Mouse (Mus musculus) gastrocnemius, postnatal 36 days (tissue): ENCODE measurements at regions not wholly inside any gene's neighbourhood (a gene's known extent, or its start where the extent isn't known, plus 50 kb on each side); places are given as distances from the start of the nearest gene placed in this dataset.

Experiments used
- DNase-seq, 2 experiments: peaks; one replicate each; pipeline ENCODE4 v3.0.0; 2022
- intact Hi-C: fragments of 180-260 bp; cut with DNase I; formaldehyde crosslinking; loops from one replicate; pipeline ENCODE4 v1.15.1; 2025

DNA sequence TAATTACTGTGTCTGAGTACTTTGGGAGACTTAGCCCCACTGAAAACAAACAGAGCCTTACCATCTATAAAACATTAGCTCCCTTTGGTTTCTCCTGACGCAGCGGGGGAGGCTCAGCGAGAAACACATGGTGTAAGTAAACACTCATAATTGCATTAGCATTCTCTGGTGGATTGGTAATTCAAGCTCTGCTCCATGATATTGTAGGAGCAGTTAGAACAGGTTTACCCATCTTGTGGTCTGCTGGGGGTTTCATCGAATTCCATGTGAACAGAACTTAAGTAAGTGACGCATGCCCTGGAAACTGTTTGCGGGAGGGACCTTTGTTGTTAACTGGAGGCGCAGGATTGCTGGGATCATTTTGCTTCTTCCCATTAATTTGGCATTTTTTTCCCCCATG lies 249.2 kb upstream of the Fam241a start:
- intact Hi-C loops, result no loop called here
- DNase-seq, result no peak

DNA sequence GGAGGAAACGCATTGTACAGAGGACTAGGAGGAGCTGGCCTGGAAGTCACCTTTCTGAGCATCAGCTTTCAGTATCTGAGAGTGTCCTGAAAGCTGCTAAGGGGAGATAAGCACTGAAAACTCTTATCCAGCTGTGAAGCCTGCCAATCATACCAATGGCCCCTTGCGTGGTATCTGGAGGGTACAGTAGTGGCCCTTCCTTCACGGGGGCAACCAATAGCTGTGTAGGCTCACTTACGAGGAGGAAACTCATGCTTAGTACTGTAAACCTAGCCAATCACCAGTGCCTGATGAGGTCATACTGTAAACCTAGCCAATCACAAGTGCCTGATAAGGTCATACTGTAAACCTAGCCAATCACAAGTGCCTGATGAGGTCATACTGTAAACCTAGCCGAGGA lies 231.7 kb upstream of the Fam241a start:
- DNase-seq, result no peak
- intact Hi-C loops, result no loop called here

DNA sequence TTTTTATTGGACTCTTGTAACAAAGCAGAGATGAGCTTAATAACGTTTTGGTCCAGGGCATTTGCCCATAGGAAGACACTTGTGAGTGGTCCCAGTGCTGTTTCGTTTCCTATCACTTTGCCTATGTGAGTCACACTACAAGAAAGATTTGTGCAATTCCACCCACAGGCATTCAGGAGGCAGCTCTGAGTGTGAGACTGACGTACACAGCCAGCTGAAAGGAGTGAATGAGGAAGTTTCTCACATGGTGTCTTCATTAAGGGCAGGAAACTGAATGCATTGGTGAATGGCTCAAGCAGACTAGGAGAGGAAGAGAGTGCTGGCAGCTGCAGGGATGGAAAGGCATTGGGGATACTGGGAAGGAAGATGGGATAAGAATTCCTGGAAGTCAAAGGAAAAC lies 230.5 kb upstream of the Fam241a start:
- no peak for DNase-seq
- intact Hi-C loops, result no loop called here

DNA sequence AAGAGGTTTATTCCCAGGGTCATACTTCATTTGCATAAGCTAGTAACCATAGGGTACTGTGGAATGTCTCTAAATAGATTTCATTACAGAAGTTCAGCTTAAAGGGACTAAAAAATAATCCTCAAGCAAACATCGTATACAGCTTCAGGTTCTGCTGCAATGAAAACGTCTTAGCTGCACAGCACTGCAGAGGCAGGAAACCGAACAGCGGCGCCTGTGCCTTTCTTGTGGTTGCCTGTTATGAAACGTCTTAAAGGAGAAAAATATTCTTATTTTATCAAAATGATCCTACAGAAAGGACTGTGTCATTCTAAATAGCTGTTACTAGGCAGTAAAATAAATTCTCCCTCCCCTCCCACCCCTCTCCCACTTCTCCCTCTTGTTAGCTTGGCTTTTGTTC lies 226.0 kb upstream of the Fam241a start:
- intact Hi-C loops, result no loop called here
- no peak for DNase-seq

DNA sequence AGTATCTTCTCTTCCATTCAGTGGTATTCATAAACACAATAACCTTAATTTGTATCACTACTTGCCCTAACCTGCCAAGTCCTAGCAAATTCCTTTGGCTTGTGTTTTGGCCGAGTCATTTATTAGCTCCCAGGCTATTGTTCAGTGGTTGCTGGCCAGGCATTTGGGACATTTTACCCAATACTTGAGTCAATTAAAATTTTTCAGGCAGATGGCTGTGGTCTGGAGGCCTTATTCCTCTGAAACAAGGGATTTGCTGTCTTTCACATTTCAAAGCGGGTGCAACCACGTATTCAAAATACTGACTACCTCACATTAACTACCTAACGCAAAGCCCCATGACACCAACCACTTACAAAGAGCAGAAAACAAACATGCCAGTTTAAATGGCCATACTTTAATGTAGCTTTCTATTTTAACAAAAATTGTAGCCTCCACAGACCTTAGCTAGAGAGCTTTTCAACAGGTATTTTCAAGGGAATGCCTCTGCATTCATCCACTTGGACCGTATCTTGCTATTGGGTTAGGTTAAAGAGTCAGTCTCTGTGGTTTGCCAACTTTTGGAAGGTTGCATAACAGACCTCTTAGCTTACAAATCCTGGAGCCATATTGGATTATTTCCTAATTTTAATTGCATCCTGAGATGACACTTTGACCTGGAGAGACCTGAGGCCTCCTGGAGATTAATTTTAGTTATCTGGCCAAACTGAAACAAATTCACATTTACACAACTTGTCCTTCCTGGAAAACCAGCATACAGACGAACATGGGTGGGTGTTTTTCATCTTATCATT lies 224.7 kb upstream of the Fam241a start:
- intact Hi-C loops, result no loop called here
- no peak for DNase-seq

DNA sequence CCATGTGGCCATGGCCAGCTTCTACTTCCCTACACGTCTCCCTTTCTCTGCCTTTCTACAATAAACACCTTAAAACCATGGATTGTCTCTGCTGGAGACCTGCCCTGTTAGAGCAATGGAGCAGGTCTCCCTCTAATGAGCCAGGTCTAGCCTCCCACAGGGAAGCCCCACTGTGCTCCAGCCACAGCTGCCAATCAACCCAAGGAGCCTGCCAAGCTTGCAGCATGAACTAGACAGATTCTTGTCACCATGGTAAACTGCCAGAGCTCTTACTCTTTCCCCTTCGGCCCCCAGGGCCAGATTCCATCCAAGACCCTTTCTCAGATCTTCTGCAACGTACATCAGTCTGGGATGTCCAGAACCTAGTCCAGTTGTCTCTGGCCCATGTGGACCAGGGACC lies 217.1 kb upstream of the Fam241a start:
- no peak for DNase-seq
- intact Hi-C loops, result no loop called here

DNA sequence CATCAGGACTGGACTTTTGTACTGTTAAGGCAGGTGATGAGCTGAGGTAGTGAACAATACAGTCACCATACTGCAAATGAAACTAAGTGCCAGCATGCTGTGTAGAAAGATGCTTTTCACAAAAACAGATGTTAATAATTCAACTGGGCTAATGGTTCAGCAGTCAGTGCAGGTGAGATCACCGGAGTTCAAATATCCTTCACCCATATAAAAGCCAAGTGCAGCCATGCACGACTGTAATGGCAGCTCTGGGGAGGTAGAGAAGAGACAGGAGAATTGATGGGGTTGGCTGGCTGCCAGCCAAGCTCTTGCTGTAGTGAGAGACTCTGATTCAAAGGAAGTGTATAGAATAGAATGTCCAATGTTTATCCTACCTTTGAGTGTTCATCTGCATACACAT lies 214.3 kb upstream of the Fam241a start:
- intact Hi-C loops, result no loop called here
- DNase-seq, result no peak

DNA sequence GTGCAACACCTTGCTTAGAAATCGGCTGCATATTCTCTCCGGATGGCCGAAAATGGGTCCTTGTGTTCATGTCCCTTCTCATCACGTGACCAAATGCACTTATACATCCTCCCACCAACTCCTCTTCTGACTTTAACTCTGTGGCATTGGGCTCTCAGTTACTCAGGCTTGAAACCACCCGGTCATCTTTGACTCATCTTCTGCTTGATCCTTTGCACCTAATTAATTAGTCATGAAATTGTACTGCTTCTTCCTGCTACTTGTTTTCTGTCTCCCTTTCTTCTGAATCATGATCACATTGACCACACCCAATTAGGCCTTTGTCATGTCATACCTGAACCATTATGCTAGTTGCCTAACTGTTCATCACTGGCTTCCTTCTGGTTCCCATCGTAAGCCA lies 208.4 kb upstream of the Fam241a start:
- intact Hi-C loops, result no loop called here
- no peak for DNase-seq

DNA sequence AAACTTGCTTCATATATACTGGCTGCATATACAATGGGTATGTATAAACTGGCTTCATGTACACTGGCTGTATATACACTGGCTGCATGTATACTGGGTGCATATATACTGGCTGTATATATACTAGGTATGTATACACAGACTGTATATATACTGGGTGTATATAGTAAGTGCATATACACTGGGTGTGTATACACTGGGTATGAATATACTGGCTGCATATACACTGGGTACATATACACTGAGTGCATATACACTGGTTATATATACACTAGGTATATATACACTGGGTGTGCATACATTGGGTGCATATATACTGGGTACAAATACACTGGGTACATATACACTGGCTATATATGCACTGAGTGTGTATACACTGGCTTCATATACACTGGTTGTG lies 196.9 kb upstream of the Fam241a start:
- DNase-seq, result no peak
- intact Hi-C loops, result no loop called here

DNA sequence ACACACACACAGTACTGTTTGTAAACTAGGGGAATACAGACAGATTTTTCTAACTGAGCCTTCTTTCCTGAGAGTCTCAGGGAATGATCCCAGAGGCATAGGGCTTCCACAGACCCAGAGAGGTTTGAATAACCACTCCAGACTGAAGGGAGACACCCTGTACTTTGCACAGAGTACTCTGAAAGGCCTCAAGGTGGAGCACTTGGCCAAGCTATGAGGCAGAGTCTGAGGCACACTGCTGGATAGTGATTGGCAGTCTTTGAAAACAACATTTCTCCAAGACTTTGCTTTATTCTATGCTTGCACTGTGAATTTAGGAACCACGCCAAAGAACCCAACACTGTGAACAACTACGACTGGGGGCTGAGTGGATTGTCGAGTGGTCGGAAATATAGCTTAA lies 192.1 kb upstream of the Fam241a start:
- intact Hi-C loops, result loop anchor here (10.0 kb wide), 1 partner anchor 247 kb away; no protein-coding TSS in a partner anchor
- DNase-seq, result no peak

DNA sequence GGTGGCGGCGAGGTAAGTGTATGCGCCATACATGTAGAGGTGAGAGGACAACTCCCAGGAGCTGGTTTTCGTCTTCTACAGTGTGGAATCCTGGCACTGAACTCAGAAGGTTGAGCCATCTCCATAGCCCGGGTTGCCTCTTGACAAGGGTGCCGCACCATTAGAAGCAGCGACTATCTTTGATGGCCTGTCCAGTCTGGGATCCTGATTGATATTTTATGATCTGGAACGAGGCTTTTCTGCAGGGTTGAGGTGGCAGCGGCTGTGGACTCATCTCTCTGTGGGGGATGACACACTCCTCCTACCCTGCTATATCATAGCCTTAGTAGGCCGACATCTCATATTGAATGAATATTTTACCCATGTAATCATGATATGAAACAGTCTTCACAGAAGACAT lies 191.0 kb upstream of the Fam241a start:
- DNase-seq, result no peak
- intact Hi-C loops, result loop anchor here (10.0 kb wide), 1 partner anchor 248 kb away; no protein-coding TSS in a partner anchor

DNA sequence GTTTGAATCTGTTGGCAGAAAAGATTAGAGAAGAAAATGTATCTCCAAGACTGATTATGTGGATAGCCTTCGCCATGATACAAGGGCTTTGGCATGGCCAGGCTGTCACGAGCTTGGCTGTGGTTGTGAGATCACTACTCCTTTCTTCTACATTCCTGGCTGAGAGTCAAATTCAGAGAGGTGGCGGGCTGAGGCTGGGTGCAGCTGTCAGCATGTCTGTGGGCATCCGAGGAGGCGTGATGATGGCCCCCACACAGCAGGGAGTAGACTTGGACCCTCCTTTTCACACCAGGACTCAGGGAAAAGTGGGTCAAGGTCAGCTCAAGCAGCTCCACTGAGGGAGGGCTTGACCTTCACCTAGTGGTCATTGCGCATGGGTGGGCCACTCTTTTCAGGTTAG lies 186.3 kb upstream of the Fam241a start:
- intact Hi-C loops, result loop anchor here (10.0 kb wide), 1 partner anchor 252 kb away; no protein-coding TSS in a partner anchor
- DNase-seq, result no peak

DNA sequence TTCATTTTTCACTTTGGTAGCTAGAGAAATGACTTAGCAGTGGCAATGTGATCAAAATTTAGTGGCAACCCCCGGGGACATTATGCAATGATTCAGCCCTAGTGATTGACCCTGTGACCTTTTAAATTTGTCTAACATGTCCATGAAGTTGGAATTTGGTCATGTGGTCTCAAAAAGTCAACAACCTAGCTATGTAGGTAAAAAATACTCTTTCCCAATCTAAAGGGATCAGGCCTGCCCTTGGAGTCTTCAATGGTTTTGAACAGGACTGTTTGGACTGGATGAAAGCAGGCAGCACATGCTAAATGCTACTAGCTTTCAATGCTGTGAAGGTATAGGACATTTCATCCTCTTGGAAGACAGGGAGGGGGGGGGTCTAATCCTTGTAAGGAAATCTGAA lies 185.3 kb upstream of the Fam241a start:
- no peak for DNase-seq
- intact Hi-C loops, result loop anchor here (10.0 kb wide), 1 partner anchor 253 kb away; no protein-coding TSS in a partner anchor

DNA sequence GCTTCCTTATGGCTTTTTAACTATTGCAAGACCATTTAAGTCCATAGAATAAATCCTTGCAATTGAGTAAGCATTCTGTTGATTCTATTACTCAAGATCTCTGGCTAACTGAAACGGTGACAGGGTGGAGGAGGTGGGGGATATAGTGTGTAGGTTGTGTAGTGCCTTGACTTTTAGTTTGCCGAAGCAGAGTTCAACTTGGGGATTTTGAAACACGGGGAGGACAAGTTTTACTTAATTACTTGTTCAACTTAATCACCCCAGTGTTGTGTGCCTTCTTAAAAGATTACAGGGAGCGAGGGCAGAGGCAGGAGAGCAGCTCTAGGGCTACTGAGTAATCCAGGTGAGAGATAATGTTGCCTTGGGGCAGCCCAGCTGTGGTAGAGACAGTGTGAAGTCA lies 171.7 kb upstream of the Fam241a start:
- no peak for DNase-seq
- intact Hi-C loops, result no loop called here

DNA sequence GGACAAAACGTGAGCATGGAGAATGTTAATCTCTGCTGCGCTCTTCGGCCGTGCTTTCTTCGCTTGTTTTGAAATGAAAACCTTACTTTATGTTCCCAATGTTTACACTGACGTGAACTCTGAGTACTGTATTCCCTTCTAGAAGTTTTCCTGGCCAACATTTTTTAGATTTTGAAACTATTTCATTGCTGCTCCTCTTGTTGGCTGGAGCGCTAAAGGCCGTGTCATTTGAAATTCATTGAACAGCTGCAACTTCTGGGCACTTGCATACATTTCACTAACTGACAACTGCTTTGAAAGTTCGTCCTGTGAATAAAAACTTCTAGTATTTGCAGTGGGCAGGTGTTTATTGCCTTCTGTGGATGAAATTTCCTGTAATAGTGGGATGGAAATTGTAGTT lies 157.9 kb upstream of the Fam241a start:
- intact Hi-C loops, result no loop called here
- no peak for DNase-seq

DNA sequence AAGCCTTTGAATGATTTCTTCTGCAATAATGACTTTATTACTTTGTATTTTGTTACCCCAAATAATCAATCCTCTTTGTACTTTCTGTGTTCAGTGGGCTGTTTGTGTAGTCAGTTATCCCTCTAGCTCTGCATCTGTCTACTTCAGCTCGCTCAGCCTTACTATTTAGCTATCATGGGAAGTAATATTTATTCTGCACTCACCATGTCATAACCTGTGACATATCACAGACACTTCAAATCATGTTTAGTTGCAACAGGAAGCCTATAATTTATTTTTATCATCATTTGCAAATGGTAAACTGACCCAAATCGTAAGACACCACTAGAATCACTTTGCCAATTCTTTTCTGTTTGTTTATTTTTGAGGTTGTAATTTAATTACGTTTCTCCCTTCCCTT lies 147.6 kb upstream of the Fam241a start:
- intact Hi-C loops, result no loop called here
- DNase-seq, result no peak

DNA sequence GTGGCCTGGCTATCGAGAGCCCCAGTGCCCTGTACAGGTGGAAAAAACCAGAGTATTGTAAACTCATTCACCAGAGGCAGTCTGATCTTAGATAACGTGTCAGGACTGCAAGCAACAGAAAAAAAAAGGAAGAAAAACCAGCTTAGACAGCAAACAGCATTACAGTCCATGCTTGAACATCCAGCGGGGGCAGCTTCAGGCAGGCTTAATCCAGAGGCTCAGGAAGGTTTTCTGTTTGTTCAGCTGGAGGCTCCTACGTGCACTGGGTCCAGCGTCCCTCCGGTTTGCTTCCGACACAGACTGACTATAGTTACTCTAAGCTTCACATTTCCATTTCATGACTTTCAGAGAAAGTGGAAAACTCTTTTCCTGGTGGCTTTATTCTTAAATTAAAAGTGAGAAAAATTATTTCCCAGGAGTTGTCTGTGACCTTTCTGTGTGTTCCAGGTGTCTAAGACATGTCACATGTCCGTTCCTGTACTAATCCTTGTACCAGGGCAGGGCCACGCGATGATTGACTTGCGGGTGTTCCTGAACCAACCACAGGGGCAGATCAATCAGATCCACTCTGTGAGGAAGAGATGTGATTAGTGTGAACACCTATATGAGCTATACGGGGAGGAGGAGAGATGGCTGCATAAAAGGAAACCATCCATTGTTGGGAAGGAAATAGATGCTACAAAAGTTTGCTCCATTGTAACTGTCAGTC lies 144.4 kb upstream of the Fam241a start:
- no peak for DNase-seq
- intact Hi-C loops, result no loop called here

DNA sequence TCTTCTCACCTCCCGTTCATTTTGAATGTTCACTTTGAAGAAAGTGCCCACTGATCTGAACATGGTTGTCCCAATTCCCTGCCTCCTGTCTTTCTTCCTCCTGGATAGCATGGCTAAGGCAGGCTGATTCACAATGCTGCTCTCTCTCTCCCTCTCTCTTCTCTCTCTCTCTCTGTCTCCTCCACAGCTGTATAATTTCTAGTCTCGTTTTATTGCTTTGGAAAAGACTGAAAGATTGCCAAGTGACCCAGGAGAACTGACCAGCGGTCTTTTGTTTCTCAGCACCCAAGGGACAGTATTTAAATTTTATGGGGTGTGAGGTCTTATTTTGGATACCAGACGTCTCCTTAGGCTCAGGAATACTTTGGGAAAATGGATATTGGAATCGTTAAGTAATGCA lies 143.1 kb upstream of the Fam241a start:
- DNase-seq, result no peak
- intact Hi-C loops, result no loop called here

DNA sequence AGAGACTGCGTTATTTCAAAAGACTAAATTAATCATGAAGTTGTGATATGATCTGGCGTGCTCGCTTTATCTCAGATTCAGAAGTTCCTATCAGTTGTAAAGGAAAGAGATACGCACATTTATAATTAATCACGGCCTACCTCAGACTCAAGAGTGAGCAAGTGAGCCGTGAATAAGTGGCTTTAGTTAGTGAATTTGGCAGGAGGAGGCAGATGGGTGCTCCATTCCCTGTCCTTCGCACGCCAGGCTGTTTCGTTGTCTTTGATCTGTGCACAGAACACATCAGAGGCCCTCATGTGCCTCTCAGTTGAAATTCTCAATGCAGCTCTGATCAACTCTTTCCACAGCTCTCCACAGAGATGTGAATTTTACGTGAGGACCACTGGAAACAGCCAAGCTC lies 140.4 kb upstream of the Fam241a start:
- no peak for DNase-seq
- intact Hi-C loops, result no loop called here

DNA sequence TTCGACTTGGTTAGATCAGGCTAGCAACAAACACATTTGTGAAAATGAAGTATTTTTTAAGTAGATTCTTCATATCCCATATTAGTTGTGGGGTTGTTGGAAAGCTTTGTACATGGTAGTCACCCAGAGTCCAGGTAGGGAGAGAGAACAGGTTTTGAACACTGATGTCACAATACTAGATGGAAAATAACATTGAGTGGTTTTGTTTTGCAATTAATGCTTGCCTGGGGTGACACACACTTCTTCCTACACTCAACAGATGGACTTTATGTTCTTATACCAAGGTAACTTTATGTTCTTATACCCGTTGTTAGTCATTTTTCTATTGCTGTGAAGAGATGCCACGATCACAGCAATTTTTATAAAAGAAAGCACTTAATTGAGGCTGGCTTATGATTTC lies 134.2 kb upstream of the Fam241a start:
- DNase-seq, result no peak
- intact Hi-C loops, result no loop called here

DNA sequence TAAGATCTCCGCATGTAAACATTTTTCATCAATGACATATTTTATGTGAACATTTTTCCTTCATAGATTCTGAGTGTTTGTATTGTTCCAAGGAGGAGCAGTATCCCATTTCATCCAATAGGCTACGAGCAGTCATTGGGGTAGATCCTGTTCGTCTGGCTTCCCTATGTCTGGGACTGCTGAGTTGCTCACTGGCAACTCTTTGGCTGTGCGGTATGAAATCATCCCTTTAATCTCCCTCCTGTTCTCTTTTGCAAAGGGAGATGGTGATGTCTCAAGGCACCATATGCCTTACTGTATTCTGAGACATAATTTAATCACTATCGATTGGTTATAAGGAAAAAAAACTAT lies 133.4 kb upstream of the Fam241a start:
- no peak for DNase-seq
- intact Hi-C loops, result no loop called here

DNA sequence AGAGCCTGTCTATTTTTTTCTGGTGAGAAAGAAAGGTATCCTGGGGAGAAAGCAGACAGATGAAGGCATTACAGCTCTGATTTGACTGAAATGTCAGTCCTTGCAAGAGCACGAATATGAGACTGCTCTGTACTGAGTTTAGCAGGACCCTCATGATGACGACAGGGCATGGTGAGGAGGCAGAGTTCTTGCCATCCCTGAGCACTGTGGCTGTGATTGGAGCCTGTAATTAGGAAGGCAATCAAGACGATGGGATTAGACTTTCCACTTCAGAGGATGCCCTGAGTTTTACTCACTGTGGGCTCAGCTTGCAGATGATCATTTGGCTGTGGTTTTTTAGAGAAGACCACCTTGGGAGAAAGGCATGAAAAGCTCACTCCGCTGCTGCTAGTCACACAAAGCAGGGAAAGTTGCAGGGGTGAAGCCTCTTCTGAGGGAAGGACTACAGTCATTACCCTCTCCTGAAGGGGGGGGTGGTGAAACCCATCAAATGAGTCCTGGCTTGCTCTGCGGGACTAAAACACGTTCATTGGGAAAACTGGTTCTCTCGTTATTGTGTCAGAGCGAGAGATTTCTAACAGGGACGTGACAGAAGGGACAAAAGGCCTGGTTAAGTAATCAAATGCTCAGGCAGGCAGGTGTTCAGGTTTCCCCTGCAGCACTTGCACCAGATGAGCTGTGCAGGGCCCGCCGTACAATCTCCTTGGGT lies 132.9 kb upstream of the Fam241a start:
- DNase-seq, result no peak
- intact Hi-C loops, result no loop called here
